In genomic region chr2:167727161-167727560, GRCm38 (mm10) we compare ENCODE assay signal across 9 mouse cellular contexts. TPM values are rescaled to one million over a fixed set of nuclear protein-coding genes. Genes with fewer than 3 reads are reported as not detected.
DNase-seq lines count a peak whose midpoint lies in the region; ATAC-seq and TF ChIP-seq lines count a peak whose summit lies in the region.
"Had no signal": no experiment of that assay in that cellular context is flagged by ENCODE, and none has a peak within 500 bp of the region (broad histone marks: within the 10 kb centered on the region; RNA-seq: fewer than 3 reads in every experiment).

No protein-coding gene starts in this region.

- H3K4me1 ChIP-seq in forebrain, embryonic 14.5 days (ENCODE audit: control insufficient read depth, insufficient read depth, low read length): 0 out of 2 replicates have a peak, but pooled peaks cover 2% of the 10 kb centered on the region
- peaks cover 23% of the 10 kb centered on the region for H3K4me1 ChIP-seq in forebrain, embryonic 10.5 days

- DNase-seq in forebrain, embryonic 14.5 days (ENCODE audit: low spot score): peak; percentile 74
- no peak for DNase-seq in forebrain, embryonic 10.5 days (ENCODE audit: extremely low spot score, low spot score)
- DNase-seq in MN1 (ENCODE audit: low spot score): peak; percentile 62
- peak; percentile 36 to 61 for DNase-seq in frontal cortex, postnatal 14 days (ENCODE audit: low spot score in 2 of 2)
- DNase-seq in layer of hippocampus, adult 2 months (ENCODE audit: low spot score in 2 of 2): peak; percentile 56 to 62
- DNase-seq in lung, postnatal 4 days: peak; percentile 72 to 75
- DNase-seq in embryo, embryonic 10.5 days (ENCODE audit: low spot score): no peak
- DNase-seq in gastrocnemius, adult 8-10 months (ENCODE audit: low spot score in 2 of 2): no peak

- 0 out of 2 replicates have a peak overlapping the region, but pooled peaks have one; percentile 2 for H3K27ac ChIP-seq in forebrain, embryonic 14.5 days (ENCODE audit: low read depth, low read length)
- H3K27ac ChIP-seq in forebrain, embryonic 10.5 days: no peak overlapping the region
- H3K27ac ChIP-seq in layer of hippocampus, adult 2 months: no peak overlapping the region; the same call in 1 of the 2 replicates
- H3K27ac ChIP-seq: heart, embryonic 13.5 days had no signal

- no peaks in the 10 kb centered on the region for H3K27me3 ChIP-seq in forebrain, embryonic 14.5 days (replicated peaks; ENCODE audit: control insufficient read depth, insufficient read depth, low read length)
- H3K27me3 ChIP-seq in forebrain, embryonic 10.5 days (ENCODE audit: poor library complexity, severe bottlenecking): no peaks in the 10 kb centered on the region

- H3K9me3 ChIP-seq in forebrain, embryonic 14.5 days (replicated peaks; ENCODE audit: control insufficient read depth, low read length): no peaks in the 10 kb centered on the region
- H3K9me3 ChIP-seq in forebrain, embryonic 10.5 days: no peaks in the 10 kb centered on the region
- H3K9me3 ChIP-seq: heart, embryonic 13.5 days had no signal

- ATAC-seq in forebrain, embryonic 14.5 days: peak; percentile 80

- H3K4me3 ChIP-seq in forebrain, embryonic 14.5 days (ENCODE audit: low read depth, low read length): no peak overlapping the region
- no peak overlapping the region for H3K4me3 ChIP-seq in forebrain, embryonic 10.5 days
- H3K4me3 ChIP-seq in layer of hippocampus, adult 2 months: no peak overlapping the region
- H3K4me3 ChIP-seq: heart, embryonic 13.5 days had no signal

- no peak overlapping the region for H3K9ac ChIP-seq in forebrain, embryonic 14.5 days (ENCODE audit: low read length)
- H3K9ac ChIP-seq: heart, embryonic 13.5 days had no signal

- WGBS in forebrain, embryonic 14.5 days: 28% methylated on average over 13 of the region's 13 CpGs
- 72% methylated on average over 13 of the region's 13 CpGs for WGBS in forebrain, embryonic 10.5 days

- no peak overlapping the region for H3K4me2 ChIP-seq in forebrain, embryonic 14.5 days (ENCODE audit: low read length)
- H3K4me2 ChIP-seq: heart, embryonic 13.5 days had no signal

- no peak for TF ChIP-seq CTCF in layer of hippocampus, adult 2 months (conservative IDR thresholded peaks at IDR 0.05)

- H3K36me3 ChIP-seq in forebrain, embryonic 14.5 days (ENCODE audit: control insufficient read depth, insufficient read depth, low read length): no peaks in the 10 kb centered on the region
- H3K36me3 ChIP-seq in forebrain, embryonic 10.5 days (replicated peaks): no peaks in the 10 kb centered on the region
- H3K36me3 ChIP-seq: heart, embryonic 13.5 days had no signal

RNA-seq across cellular contexts. Expression of gene Tmem189, which starts 37.5 kb away (rescaled TPM):
- polyA plus RNA-seq in forebrain, embryonic 14.5 days (2014; fragmentation: Nextera tagmentation; extraction: Ambion mirVana): 21.3 and 24.8 TPM in 2 replicates
- 31.5 and 34.2 TPM in 2 replicates for polyA plus RNA-seq in forebrain, embryonic 10.5 days (2016; fragmentation: Nextera tagmentation; extraction: Ambion mirVana)
- total RNA-seq in layer of hippocampus, adult 2 months (2021): 10 to 100 TPM; 43.6 to 46.9 TPM
- total RNA-seq in gastrocnemius, adult 8-10 months (2022): 10 to 100 TPM; 11.8 to 13.1 (median 12.5) TPM

RNA-seq across cellular contexts. Expression of gene Cebpb, which starts 38.4 kb away (rescaled TPM):
- polyA plus RNA-seq in forebrain, embryonic 14.5 days (2014; fragmentation: Nextera tagmentation; extraction: Ambion mirVana): 0.11 and 0.38 TPM in 2 replicates
- polyA plus RNA-seq in forebrain, embryonic 10.5 days (2016; fragmentation: Nextera tagmentation; extraction: Ambion mirVana): 0.33 and 0.44 TPM in 2 replicates
- total RNA-seq in layer of hippocampus, adult 2 months (2021): 10 to 100 TPM; 25.8 to 32.0 TPM
- 100 to 1,000 TPM in 2 of 4 experiments, 10 to 100 TPM in 2; 75.3 to 167 (median 96.4) TPM for total RNA-seq in gastrocnemius, adult 8-10 months (2022)

Comparison
In these comparisons a context has a peak if more than half of its experiments do, and no peak if none do; other contexts are left out.
1. DNase-seq: peak in forebrain, embryonic 14.5 days (single experiment), MN1 (single experiment), frontal cortex, postnatal 14 days (2 of 2), layer of hippocampus, adult 2 months (2 of 2) and lung, postnatal 4 days (2 of 2); none in forebrain, embryonic 10.5 days (single experiment), embryo, embryonic 10.5 days (single experiment) and gastrocnemius, adult 8-10 months (0 of 2).